Mouse (Mus musculus) erythroid progenitor cell, adult 5-6 weeks (primary cell): ENCODE data around the gene Vsig8. TPM values are rescaled to one million over a fixed set of nuclear protein-coding genes. Genes with fewer than 3 reads are reported as not detected.

ENCODE experiments used
- ATAC-seq: replicated peaks from 2 replicates; pipeline ENCODE4 v1.8.0; 2016; ENCODE audit warnings: moderate number of reproducible peaks, mild to moderate bottlenecking, moderate TSS enrichment, inconsistent platforms; ENCODE audit not compliant: poor library complexity, low FRiP score, severe bottlenecking
- total RNA-seq, 2 experiments: library from RNA; stranded (forward) in 1 of 2; stranded (reverse) in 1 of 2; fragments of 150-400 nt in 1 of 2; fragments of 186-747, 209-891 nt in 1 of 2; gene quantifications; 2 replicates each; pipeline versions ENCODE4 v1.2.3 to v1.2.4; 2015 to 2017; ENCODE audit warnings: low replicate concordance in 2 of 2

Vsig8 gene
- total RNA-seq (2015; ENCODE audit: low replicate concordance) (not detected in 2 replicates), total RNA-seq (2017; ENCODE audit: low replicate concordance) (not detected in 2 replicates)

GRCm38 (mm10) chr1:172555638-172556037 lies at the start of gene Vsig8:
Vsig8 (plus strand) TSS chr1:172555938.
- ATAC-seq = no peak

GRCm38 (mm10) chr1:172507001-172507400 lies 48.7 kb upstream of the Vsig8 start:
- no peak for ATAC-seq

GRCm38 (mm10) chr1:172507701-172508100 lies 48.0 kb upstream of the Vsig8 start:
- no peak for ATAC-seq

DNA sequence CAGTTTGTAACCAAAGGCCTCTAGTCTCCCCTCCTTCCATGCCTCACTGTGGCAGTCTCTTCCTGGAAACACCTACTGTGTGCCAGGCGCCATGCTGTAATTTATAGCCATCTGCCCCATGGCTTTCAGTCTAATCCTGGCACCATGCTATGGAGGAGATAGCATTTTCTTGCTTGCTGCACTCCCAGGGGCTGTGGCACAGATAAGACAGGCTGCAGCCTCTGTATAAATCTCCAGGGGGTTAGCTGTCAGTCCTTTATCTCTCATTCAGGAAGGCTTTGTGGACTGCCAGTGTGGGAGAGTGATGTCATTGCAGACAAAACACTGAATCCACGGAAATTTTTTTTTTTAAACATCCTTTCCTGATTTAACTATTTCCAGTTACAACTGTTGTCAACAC lies 47.6 kb upstream of the Vsig8 start:
- ATAC-seq = no peak

DNA sequence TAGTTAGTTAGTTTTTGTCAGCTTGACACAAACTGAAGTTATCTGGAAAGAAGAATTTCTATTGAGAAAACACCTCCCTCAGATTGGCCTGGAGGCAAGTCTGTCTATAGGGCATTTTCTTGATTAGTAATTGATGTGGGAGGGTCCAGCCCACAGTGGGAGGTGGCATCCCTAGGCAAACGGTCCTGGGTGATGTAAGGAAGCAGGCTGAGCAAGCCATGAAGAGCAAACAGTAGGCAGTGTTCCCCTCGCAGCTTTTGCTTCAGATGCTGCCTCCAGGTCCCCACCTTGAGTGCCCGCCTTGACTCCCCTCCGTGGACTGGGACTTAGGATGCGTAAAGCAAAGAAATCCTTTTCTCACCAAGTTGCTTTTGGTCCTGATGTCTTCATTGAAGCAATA lies 46.5 kb upstream of the Vsig8 start:
- no peak for ATAC-seq

DNA sequence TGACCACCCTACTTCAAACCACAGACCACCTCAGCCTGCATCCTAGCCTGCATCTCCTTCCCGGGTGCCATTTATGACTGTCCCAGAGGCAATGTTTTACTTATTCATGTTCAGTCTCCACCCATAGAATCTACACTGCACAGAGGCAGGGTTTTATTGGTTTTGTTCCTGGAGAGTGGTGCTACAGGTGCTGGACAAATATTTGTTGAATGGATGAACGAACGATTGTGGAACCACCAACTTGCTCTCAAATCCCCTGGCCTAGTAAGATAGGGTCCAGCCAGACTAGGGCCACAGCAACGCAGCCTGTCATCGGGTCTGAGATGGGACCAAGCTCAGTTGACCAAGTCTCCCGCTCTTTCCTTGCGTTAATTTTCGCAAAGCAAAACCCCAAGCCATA lies 45.8 kb upstream of the Vsig8 start:
- no peak for ATAC-seq

- ATAC-seq = no peak
Observed at GRCm38 (mm10) chr1:172510421-172510972, 45.2 kb upstream of the Vsig8 start.

- no peak for ATAC-seq
Observed at GRCm38 (mm10) chr1:172512962-172513361, 42.8 kb upstream of the Vsig8 start.

DNA sequence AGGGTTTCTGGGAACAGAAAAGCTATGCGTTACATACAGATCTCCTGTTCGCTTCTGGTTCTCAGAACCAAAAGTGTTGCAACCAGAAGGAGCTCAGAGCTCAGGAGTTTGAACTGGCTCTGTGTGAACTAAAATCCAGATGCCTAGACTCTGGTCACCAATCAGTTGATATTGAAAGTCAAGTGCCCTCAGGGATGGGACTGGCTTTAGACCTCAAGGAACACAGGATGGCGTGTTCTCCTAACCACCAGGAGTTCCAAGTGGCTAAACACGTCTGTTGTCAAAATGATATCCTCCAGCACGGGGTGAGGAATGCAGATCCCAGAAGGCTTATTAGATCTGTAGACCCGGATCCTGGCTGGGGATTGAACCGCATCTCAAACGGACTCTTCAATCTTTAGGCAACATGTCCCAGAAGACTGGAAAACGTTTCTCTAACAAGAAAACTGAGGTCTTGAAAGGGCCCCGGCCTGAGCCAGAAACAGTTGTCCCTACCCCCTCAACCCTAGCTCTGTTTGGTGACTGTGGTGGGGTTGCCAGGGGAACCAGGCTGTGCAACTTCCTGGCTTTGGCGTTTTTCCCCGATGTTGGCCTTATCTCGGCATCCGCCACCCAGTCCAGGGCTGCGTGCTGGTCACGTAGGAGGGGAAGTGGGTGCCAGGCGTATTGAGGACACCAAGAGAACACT lies 42.1 kb upstream of the Vsig8 start:
- ATAC-seq = no peak

- no peak for ATAC-seq
Observed at GRCm38 (mm10) chr1:172514213-172514529, 41.6 kb upstream of the Vsig8 start.

GRCm38 (mm10) chr1:172514551-172515268 lies 41.0 kb upstream of the Vsig8 start:
- no peak for ATAC-seq

DNA sequence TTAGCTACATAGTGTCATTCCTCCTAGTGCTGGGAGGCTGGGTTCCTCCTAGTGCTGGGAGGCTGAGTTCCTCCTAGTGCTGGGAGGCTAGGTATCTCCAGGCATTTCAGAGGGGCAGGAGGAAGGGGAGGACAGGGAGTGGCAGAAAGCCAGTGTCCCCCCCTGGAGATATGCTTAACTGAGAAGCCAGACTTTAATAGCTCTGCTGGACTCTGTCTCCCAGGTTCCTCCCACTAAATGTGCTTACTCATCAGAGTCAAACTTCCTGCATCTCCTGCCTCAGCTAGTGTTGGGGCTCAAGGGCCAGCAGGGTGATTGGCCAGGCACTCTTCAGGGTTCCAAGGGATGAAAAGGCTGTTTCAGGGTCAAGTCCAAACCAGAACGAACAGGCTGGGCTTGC lies 40.3 kb upstream of the Vsig8 start:
- 0 out of 2 replicates have a peak, but pooled peaks have one; percentile 39 for ATAC-seq

DNA sequence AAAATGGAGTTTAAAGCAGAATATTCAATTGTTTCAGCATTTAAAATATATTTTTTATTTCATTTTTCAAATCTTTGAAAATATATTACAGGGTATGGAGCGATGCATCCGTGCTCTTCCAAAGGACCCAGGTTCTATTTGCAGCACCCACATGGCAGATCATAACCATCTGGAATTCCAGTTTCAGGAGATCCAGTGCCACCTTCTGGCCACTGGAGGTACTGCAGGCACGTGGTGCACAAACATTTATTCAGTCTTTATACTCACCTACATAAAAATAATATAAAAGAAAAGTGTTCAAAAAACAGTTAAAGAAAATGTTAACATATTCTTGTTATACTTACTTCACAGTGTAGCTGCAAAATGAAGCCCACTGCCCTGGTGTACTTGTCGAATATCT lies 37.7 kb upstream of the Vsig8 start:
- no peak for ATAC-seq

GRCm38 (mm10) chr1:172519644-172520043 lies 36.1 kb upstream of the Vsig8 start:
- ATAC-seq = no peak

- 0 out of 2 replicates have a peak, but pooled peaks have one; percentile 14 for ATAC-seq
Observed at GRCm38 (mm10) chr1:172520576-172521440, 34.9 kb upstream of the Vsig8 start, which contains the start of gene Cfap45. Cfap45 (plus strand) TSS chr1:172520801.

- no peak for ATAC-seq
Observed at GRCm38 (mm10) chr1:172522524-172522923, 33.2 kb upstream of the Vsig8 start.

GRCm38 (mm10) chr1:172523699-172524101 lies 32.0 kb upstream of the Vsig8 start:
- ATAC-seq = no peak

DNA sequence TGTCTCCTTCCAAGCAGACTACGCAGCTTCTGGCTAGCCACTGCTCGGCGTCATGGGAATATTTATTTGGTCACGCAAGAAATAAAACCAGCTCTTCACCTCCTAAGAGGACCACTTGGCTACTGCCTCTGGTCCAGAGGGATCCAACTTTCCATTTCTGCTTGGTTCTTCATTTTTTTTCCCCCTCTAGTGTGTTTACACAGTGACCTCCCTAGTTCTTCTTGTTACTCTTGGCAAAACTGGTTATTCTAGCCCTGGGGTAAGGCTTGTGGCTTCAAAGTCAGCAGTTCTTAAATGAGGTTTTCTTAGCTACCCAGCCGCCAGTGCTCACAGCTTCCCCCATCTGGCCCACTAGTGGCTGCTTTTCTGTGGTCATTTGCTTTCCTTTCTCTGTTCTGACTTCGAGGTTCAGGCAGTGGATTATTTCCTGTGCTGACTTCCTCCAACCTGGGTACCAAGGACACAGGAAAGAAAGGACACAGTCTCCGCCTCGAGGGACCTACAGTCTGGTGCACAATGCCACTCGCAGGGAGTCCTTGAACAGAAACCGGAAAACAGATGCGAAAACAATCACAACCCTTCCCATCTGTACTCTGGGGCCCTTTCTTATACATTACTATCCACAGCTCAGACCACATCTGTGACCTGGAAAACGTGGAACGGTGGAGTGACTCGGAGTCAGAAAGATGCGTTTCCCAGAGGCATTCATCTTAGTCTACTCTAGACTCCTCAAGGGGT lies 30.5 kb upstream of the Vsig8 start:
- no peak for ATAC-seq

- ATAC-seq = no peak
Observed at GRCm38 (mm10) chr1:172525971-172526370, 29.8 kb upstream of the Vsig8 start.
